Mouse (Mus musculus): ENCODE data around the gene Sf3a2. TPM values are rescaled to one million over a fixed set of nuclear protein-coding genes. Genes with fewer than 3 reads are reported as not detected.

Gene Sf3a2
- polyA plus RNA-seq (2014; fragmentation: Illumina TruSeq; extraction: RNeasy Lipid Tissue Mini Kit (QIAGEN cat#74804); ENCODE audit: low read depth, low replicate concordance): 2.4 TPM

DNA sequence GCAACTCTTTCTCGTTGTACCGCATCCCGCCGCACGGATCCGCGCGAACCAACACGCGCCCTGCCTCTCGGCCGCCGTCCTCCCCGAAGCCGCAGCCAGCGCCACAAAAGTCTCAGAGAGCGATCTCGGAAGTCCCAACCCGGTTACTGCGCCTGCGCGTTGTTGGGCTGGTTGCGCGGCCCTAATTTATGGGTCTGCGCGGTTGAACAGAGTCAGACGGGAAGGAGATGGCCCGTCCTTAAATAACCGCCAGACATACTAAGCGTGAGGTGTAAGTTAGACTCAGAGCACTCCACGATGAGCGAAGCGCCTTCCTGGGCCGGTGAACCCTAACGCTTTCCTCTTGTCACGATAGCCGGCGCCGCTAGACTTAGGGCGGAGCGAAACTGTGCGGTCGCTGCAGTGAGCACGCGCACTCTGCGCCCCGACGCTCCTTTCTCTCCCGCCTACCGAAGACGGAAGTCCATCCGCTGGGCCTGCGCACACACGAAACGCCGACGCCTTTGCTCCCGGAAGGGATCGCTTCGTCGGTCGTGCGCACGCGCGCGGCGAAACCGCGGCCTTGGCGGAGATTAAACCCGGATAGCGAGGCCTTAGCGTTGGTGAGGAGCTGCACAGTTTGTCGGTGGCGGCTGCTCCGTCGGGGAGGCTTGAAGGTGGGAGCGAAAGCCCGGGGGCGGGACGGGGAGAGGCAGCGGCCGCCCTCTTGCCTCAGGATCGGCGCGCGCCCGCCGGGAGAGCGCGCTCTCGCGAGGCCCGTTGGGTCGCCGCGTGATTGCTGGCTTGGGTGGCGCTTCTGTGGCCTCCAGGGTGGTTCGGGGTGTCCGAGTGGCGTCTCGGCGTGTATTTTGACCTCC, at the start of gene Sf3a2, which contains the start of gene Plekhj1:
Gene Sf3a2, plus strand, starts transcription at position 49 of the 857 bp plus-strand sequence.
Gene Plekhj1, minus strand, starts transcription at position 477 of the 857 bp plus-strand sequence.

DNA sequence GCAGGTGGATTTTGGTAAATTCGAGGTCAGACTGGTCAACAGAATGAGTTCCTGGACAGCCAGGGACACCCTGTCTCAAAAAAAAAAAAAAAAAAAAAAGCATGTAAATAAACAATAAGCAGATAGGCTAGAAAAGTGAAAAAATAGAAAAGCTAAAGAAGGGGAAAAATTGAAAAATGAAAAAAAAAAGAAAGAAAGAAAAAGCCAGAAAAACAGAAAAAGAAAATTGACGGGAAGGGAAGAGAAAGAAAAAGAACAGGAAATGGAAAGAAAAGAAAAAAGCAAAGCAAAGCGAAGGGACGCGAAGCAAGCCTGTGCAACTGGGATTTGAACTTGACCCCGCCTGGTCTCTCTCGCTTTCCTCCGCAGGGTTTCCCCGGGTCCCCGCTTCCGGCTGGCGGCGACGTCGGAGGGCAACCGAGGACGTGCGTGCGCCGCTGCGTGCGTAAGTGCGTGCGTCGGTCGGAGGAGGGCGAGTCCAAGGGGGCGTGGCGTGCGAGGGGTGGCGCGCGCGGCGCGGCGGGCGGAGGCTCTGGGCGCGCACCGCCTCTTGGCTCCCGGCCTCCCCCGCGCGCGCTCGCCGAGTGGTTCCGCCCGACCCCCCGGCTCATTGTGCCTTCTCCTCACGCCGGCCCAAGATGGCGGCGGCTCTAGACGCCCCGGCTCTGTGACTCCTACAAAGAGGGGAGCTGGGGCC, 43.3 kb upstream of the Sf3a2 start, which contains the start of gene Dot1l:
Gene Dot1l, plus strand, starts transcription at position 613 of the 697 bp plus-strand sequence.

DNA sequence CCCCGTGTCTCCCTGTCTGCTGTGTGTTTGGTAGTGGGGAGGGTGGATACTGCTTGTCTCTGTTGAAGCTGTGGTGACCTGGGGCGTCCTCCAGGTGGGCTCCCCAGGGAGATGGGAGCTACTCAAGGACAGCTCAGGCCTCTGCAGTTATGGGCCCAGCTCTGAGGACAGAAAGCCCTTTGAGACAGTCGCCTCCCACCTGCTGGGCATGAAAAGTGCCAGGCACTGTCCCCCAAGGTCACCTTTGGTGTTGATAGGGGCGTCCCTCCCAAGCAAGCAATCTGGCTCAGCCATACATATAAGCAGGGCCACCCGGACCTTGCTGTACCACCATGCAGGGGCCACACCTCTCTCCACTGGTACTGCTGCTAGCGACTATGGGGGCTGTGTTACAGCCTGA, 6.9 kb downstream of the Sf3a2 start, which contains the start of gene Amh:
Gene Amh, plus strand, starts transcription at position 328 of the 400 bp plus-strand sequence.

DNA sequence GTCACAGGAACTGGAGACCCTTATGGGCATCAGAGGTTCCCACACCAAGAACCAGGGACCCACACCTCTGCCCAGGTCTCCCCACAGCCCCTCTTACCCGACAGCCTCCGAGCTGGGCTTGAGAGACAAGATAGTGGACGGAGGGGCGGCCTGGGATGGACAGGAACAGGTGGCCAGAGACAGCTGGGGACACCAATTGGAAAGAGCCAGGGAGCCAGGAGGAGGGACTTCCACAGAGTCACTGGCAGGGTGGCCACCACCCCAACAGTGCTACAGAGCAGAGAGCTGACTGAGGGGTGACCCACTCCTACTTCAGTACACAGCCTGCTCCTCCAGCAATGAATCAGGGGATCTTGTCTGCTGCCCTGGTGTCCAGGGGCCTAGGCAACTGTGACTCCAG, 15.4 kb downstream of the Sf3a2 start, which contains the start of gene Jsrp1:
Gene Jsrp1, minus strand, starts transcription at position 133 of the 400 bp plus-strand sequence.

DNA sequence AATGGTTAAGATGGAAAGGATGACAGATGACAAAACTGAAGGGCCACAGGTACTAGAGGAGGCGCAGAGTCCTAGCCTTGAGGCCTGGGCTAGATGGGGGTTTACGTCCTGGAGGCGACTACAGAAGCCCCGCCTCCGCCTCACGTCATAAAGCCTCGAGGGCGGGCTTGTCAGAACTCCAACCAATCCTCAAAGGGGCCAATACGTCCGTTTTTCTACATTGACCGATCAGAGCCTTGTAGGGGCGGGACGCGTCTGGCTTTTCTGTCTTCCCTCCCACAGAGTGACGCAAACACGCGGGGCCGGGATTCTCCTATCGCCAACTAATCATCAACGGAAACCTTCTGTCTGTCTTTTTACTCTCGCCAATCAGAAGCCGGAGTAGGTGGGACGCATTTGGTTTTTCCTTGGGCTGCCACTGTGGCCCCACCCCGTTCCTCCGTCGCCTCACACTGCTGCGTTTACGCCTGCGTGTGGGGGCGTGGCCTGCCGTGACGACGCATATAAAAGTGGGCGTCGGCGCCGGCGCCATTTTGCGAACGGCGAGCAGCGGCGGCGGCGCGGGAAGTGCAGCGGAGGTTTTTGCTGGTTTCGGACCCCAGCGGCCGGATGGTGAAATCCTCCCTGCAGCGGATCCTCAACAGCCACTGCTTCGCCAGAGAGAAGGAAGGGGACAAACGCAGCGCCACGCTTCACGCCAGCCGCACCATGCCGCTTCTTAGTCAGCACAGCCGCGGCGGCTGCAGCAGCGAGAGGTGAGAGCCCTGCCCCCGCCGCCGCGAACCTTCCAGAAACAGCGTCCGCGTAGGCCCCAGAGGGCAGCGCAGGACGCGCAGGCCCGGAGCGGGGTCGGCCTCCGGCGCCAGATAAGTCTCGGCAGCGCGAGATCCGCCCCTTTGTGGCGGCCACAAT, 28.4 kb downstream of the Sf3a2 start, which contains the start of gene Oaz1:
Gene Oaz1, plus strand, starts transcription at position 506 of the 912 bp plus-strand sequence.

DNA sequence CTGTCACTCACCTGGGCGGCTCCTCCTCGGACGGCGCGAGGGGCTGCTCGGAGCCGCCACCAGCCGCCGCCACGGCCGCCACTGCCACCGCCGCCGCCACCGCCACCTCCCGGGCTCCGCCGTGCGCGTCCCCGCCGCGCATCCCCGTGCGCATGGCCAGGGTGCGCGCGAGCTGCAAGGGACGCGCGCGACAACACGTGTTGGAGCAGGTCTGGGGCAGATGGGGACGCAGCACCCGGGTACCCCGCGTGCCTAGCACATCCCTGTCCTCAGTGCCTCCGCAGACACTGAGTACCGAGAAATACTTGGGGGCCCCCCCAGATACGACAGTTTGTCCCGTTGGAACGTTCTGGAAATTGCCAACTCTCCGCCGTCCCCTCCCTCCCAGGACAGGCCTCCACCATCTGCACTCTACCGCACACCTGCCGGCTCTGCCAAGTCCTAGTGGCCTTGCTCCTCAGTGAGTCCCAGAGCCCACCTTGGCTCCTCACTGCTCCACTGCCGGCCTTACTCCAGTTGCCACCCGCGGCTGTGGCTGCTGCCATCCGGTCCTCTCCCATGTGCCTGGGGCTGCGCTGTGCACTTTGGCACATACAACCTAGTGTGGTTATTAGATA, 46.0 kb downstream of the Sf3a2 start, which contains the start of gene Lingo3:
Gene Lingo3, minus strand, starts transcription at position 109 of the 617 bp plus-strand sequence.

Other genes starting within 250 kb of the Sf3a2 start
- gene Rexo1, start 236.6 kb upstream of the Sf3a2 start, polyA plus RNA-seq (2014; fragmentation: Illumina TruSeq; extraction: RNeasy Lipid Tissue Mini Kit (QIAGEN cat#74804); ENCODE audit: low read depth, low replicate concordance): 0.66 TPM
- gene Klf16, start 220.9 kb upstream of the Sf3a2 start, polyA plus RNA-seq (2014; fragmentation: Illumina TruSeq; extraction: RNeasy Lipid Tissue Mini Kit (QIAGEN cat#74804); ENCODE audit: low read depth, low replicate concordance): 2.7 TPM
- gene Abhd17a, start 207.9 kb upstream of the Sf3a2 start, polyA plus RNA-seq (2014; fragmentation: Illumina TruSeq; extraction: RNeasy Lipid Tissue Mini Kit (QIAGEN cat#74804); ENCODE audit: low read depth, low replicate concordance): not detected
- gene Scamp4, start 195.3 kb upstream of the Sf3a2 start, polyA plus RNA-seq (2014; fragmentation: Illumina TruSeq; extraction: RNeasy Lipid Tissue Mini Kit (QIAGEN cat#74804); ENCODE audit: low read depth, low replicate concordance): 1.9 TPM
- gene Adat3, start 195.3 kb upstream of the Sf3a2 start, polyA plus RNA-seq (2014; fragmentation: Illumina TruSeq; extraction: RNeasy Lipid Tissue Mini Kit (QIAGEN cat#74804); ENCODE audit: low read depth, low replicate concordance): not detected
- not detected for gene Gm49322, start 192.2 kb upstream of the Sf3a2 start, polyA plus RNA-seq (2014; fragmentation: Illumina TruSeq; extraction: RNeasy Lipid Tissue Mini Kit (QIAGEN cat#74804); ENCODE audit: low read depth, low replicate concordance)
- gene Csnk1g2, start 175.4 kb upstream of the Sf3a2 start, polyA plus RNA-seq (2014; fragmentation: Illumina TruSeq; extraction: RNeasy Lipid Tissue Mini Kit (QIAGEN cat#74804); ENCODE audit: low read depth, low replicate concordance): 1.1 TPM
- 0.22 TPM for gene Btbd2, start 141.1 kb upstream of the Sf3a2 start, polyA plus RNA-seq (2014; fragmentation: Illumina TruSeq; extraction: RNeasy Lipid Tissue Mini Kit (QIAGEN cat#74804); ENCODE audit: low read depth, low replicate concordance)
- gene Mknk2, start 120.1 kb upstream of the Sf3a2 start, polyA plus RNA-seq (2014; fragmentation: Illumina TruSeq; extraction: RNeasy Lipid Tissue Mini Kit (QIAGEN cat#74804); ENCODE audit: low read depth, low replicate concordance): 3.6 TPM
- gene Mob3a, start 96.2 kb upstream of the Sf3a2 start, polyA plus RNA-seq (2014; fragmentation: Illumina TruSeq; extraction: RNeasy Lipid Tissue Mini Kit (QIAGEN cat#74804); ENCODE audit: low read depth, low replicate concordance): 4.6 TPM
- gene Izumo4, start 96.0 kb upstream of the Sf3a2 start, polyA plus RNA-seq (2014; fragmentation: Illumina TruSeq; extraction: RNeasy Lipid Tissue Mini Kit (QIAGEN cat#74804); ENCODE audit: low read depth, low replicate concordance): 3.5 TPM
- gene Ap3d1, start 55.9 kb upstream of the Sf3a2 start, polyA plus RNA-seq (2014; fragmentation: Illumina TruSeq; extraction: RNeasy Lipid Tissue Mini Kit (QIAGEN cat#74804); ENCODE audit: low read depth, low replicate concordance): 14.0 TPM
- gene Dot1l, start 43.0 kb upstream of the Sf3a2 start, polyA plus RNA-seq (2014; fragmentation: Illumina TruSeq; extraction: RNeasy Lipid Tissue Mini Kit (QIAGEN cat#74804); ENCODE audit: low read depth, low replicate concordance): 3.0 TPM
- 3.9 TPM for gene Plekhj1, start 428 bp downstream of the Sf3a2 start, polyA plus RNA-seq (2014; fragmentation: Illumina TruSeq; extraction: RNeasy Lipid Tissue Mini Kit (QIAGEN cat#74804); ENCODE audit: low read depth, low replicate concordance)
- gene Amh, start 7.0 kb downstream of the Sf3a2 start, polyA plus RNA-seq (2014; fragmentation: Illumina TruSeq; extraction: RNeasy Lipid Tissue Mini Kit (QIAGEN cat#74804); ENCODE audit: low read depth, low replicate concordance): not detected
- gene Jsrp1, start 15.3 kb downstream of the Sf3a2 start, polyA plus RNA-seq (2014; fragmentation: Illumina TruSeq; extraction: RNeasy Lipid Tissue Mini Kit (QIAGEN cat#74804); ENCODE audit: low read depth, low replicate concordance): not detected
- gene Oaz1, start 28.5 kb downstream of the Sf3a2 start, polyA plus RNA-seq (2014; fragmentation: Illumina TruSeq; extraction: RNeasy Lipid Tissue Mini Kit (QIAGEN cat#74804); ENCODE audit: low read depth, low replicate concordance): 116 TPM
- gene Lingo3, start 45.8 kb downstream of the Sf3a2 start, polyA plus RNA-seq (2014; fragmentation: Illumina TruSeq; extraction: RNeasy Lipid Tissue Mini Kit (QIAGEN cat#74804); ENCODE audit: low read depth, low replicate concordance): not detected
- 2.8 TPM for gene Lsm7, start 57.0 kb downstream of the Sf3a2 start, polyA plus RNA-seq (2014; fragmentation: Illumina TruSeq; extraction: RNeasy Lipid Tissue Mini Kit (QIAGEN cat#74804); ENCODE audit: low read depth, low replicate concordance)
- not detected for gene Sppl2b, start 57.1 kb downstream of the Sf3a2 start, polyA plus RNA-seq (2014; fragmentation: Illumina TruSeq; extraction: RNeasy Lipid Tissue Mini Kit (QIAGEN cat#74804); ENCODE audit: low read depth, low replicate concordance)
- gene Tmprss9, start 73.7 kb downstream of the Sf3a2 start, polyA plus RNA-seq (2014; fragmentation: Illumina TruSeq; extraction: RNeasy Lipid Tissue Mini Kit (QIAGEN cat#74804); ENCODE audit: low read depth, low replicate concordance): not detected
- not detected for gene Timm13, start 102.8 kb downstream of the Sf3a2 start, polyA plus RNA-seq (2014; fragmentation: Illumina TruSeq; extraction: RNeasy Lipid Tissue Mini Kit (QIAGEN cat#74804); ENCODE audit: low read depth, low replicate concordance)
- 1.2 TPM for gene Lmnb2, start 120.0 kb downstream of the Sf3a2 start, polyA plus RNA-seq (2014; fragmentation: Illumina TruSeq; extraction: RNeasy Lipid Tissue Mini Kit (QIAGEN cat#74804); ENCODE audit: low read depth, low replicate concordance)
- 12.3 TPM for gene Gadd45b, start 131.9 kb downstream of the Sf3a2 start, polyA plus RNA-seq (2014; fragmentation: Illumina TruSeq; extraction: RNeasy Lipid Tissue Mini Kit (QIAGEN cat#74804); ENCODE audit: low read depth, low replicate concordance)
- 0.76 TPM for gene Gng7, start 216.7 kb downstream of the Sf3a2 start, polyA plus RNA-seq (2014; fragmentation: Illumina TruSeq; extraction: RNeasy Lipid Tissue Mini Kit (QIAGEN cat#74804); ENCODE audit: low read depth, low replicate concordance)
- gene Diras1, start 227.5 kb downstream of the Sf3a2 start, polyA plus RNA-seq (2014; fragmentation: Illumina TruSeq; extraction: RNeasy Lipid Tissue Mini Kit (QIAGEN cat#74804); ENCODE audit: low read depth, low replicate concordance): not detected
- 0.41 TPM for gene Slc39a3, start 239.2 kb downstream of the Sf3a2 start, polyA plus RNA-seq (2014; fragmentation: Illumina TruSeq; extraction: RNeasy Lipid Tissue Mini Kit (QIAGEN cat#74804); ENCODE audit: low read depth, low replicate concordance)

All from sigmoid colon, adult 10 weeks (tissue).